Mouse (Mus musculus): Measurements from ENCODE around the gene Xpo4. TPM values are rescaled to one million over a fixed set of nuclear protein-coding genes. Genes with fewer than 3 reads are reported as not detected.
"Not testable (repeated sequence)": the region's sequence is repeated elsewhere in the genome, so short reads cannot be mapped to it uniquely, and the experiment has no call there.

The Xpo4 gene
- polyA plus RNA-seq, 1 experiment from 2014 or later, result 16.5 TPM

DNA sequence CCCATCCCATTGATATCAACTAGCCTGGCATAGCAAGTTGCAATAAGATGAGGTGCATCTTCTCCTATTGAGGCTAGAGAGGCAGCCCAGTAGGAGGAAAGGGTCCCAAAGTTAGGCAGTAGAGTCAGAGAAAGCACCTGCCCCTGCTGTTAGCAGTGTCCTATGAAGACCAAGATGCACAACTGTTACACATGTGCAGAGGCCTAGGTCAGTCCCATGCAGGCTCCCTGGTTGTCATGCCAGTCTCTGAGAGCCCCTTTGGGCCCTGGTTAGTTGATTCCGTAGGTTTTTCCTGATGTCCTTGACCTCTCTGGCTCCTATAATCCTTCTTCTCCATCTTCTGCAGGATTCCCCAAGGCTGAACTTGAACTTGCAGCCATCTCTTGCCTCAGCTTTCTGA, 14.3 kb upstream of the Xpo4 start:
- H3K4me2 ChIP-seq (replicated peaks), result no peak overlapping the region
- 27% methylated on average over 1 of the region's 1 CpGs for WGBS
- no peak overlapping the region for H3K9ac ChIP-seq (replicated peaks)
- no peaks in the 10 kb centered on the region for H3K4me1 ChIP-seq (replicated peaks)
- H3K9me3 ChIP-seq, result no peaks in the 10 kb centered on the region
- no peak overlapping the region for H3K27ac ChIP-seq
- no peaks in the 10 kb centered on the region for H3K27me3 ChIP-seq
- H3K4me3 ChIP-seq (replicated peaks), result no peak overlapping the region
- ATAC-seq, result peak; percentile 55; the same call in 1 of the 2 replicates
- no peaks in the 10 kb centered on the region for H3K36me3 ChIP-seq

DNA sequence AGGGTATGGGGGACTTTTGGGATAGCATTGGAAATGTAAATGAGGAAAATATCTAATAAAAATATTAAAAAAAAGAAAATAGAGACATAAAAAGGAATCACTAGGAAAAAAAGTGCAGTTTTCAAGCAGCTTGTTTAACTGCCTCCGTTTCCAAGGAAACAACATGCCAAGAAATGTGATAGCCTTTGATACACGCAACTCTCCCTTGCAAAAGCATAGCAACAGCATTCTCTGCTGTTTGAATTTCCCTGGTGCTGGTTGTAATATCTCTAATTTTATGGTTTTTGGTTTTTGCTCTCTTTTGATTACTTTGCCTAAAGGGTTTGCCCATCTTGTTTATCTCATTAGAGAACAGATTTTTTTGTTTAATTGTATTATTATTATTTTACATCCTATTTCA, 10.3 kb upstream of the Xpo4 start:
- Histone ChIP-seq H3K4me3 (replicated peaks) (no peak overlapping the region), H3K4me1 (replicated peaks) (no peaks in the 10 kb centered on the region), H3K4me2 (replicated peaks) (no peak overlapping the region), H3K36me3 (no peaks in the 10 kb centered on the region), H3K27ac (no peak overlapping the region), H3K9me3 (no peaks in the 10 kb centered on the region), H3K9ac (replicated peaks) (no peak overlapping the region), H3K27me3 (no peaks in the 10 kb centered on the region)
- ATAC-seq, result no peak
- WGBS, result 58% methylated on average over 2 of the region's 2 CpGs

- Histone ChIP-seq H3K4me2 (replicated peaks) (peak overlapping the region; percentile 87), H3K9ac (replicated peaks) (peak overlapping the region; percentile 87), H3K27me3 (no peaks in the 10 kb centered on the region), H3K4me1 (replicated peaks) (peaks cover 22% of the 10 kb centered on the region), H3K36me3 (0 out of 2 replicates have a peak, but pooled peaks cover 2% of the 10 kb centered on the region), H3K4me3 (replicated peaks) (peak overlapping the region; percentile 85), H3K27ac (peak overlapping the region; percentile 95), H3K9me3 (no peaks in the 10 kb centered on the region)
- WGBS, result 14% methylated on average over 10 of the region's 10 CpGs
- no peak for ATAC-seq
Measured at GRCm38 (mm10) chr14:57665628-57665950, 359 bp upstream of the Xpo4 start.

DNA sequence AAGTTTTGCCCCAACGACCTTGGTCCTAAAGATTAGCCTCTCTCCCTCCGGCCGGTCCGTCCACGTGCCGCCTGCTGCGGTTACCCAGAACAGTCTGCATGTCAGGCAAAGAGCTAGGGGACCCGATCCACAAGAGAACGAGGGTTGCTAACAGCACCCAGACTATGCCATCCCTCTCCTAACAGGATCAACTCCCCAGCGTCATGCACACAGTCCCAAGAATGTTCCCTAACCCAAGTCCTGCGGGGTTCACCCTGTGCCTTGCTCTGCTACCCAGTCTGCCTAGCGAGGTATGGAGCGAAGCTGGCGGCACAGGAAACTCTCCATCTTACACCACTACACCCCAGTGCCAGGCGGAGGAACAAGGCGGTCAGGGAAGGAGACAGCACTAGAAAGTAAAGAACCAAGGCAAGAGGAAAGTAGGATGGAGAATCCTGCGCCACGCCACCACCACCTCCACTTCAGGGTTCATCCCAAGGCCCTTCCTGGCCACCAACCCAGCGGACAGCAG, 864 bp downstream of the Xpo4 start:
- ATAC-seq, result peak; percentile 65; the same call in 1 of the 2 replicates
- WGBS, result under 1% methylated on average over 19 of the region's 19 CpGs

DNA sequence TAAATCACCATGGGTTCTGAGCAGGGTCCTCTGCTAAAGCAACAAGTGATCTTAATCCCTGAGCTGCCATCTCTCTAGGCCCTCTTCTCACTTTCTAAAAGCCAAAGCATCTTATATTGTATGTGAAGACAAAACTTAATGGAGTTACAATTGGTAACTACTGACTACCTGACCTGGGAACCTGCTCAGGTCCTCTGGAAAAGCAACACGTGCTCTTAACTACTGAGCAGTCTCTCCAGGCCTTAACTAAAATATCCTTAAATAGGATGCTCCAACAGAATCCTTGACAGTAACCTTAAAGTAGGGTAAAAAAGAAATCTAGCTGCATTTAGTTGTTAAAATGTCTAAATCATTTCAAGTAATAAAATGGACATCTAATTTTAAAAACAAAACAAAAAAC, 1.6 kb downstream of the Xpo4 start:
- Histone ChIP-seq H3K9ac (replicated peaks) (no peak overlapping the region), H3K27me3 (no peaks in the 10 kb centered on the region), H3K4me3 (replicated peaks) (peak overlapping the region; percentile 85), H3K27ac (no peak overlapping the region), H3K9me3 (no peaks in the 10 kb centered on the region), H3K4me2 (replicated peaks) (peak overlapping the region; percentile 87), H3K36me3 (0 out of 2 replicates have a peak, but pooled peaks cover 2% of the 10 kb centered on the region), H3K4me1 (replicated peaks) (peaks cover 22% of the 10 kb centered on the region)
- WGBS, result 45% methylated on average over 1 of the region's 1 CpGs
- ATAC-seq, result no peak

More for the DNA sequence above, 864 bp downstream of the Xpo4 start:
- peak overlapping the region; percentile 85 for H3K4me3 ChIP-seq (replicated peaks)
- H3K9ac ChIP-seq (replicated peaks), result peak overlapping the region; percentile 87
- H3K36me3 ChIP-seq, result 0 out of 2 replicates have a peak, but pooled peaks cover 2% of the 10 kb centered on the region
- H3K27me3 ChIP-seq, result no peaks in the 10 kb centered on the region
- no peaks in the 10 kb centered on the region for H3K9me3 ChIP-seq
- peak overlapping the region; percentile 87 for H3K4me2 ChIP-seq (replicated peaks)
- H3K27ac ChIP-seq, result peak overlapping the region; percentile 95
- peaks cover 22% of the 10 kb centered on the region for H3K4me1 ChIP-seq (replicated peaks)

- Histone ChIP-seq H3K36me3 (0 out of 2 replicates have a peak, but pooled peaks cover 2% of the 10 kb centered on the region), H3K4me3 (replicated peaks) (no peak overlapping the region), H3K9me3 (no peaks in the 10 kb centered on the region), H3K4me1 (replicated peaks) (no peaks in the 10 kb centered on the region), H3K4me2 (replicated peaks) (no peak overlapping the region), H3K9ac (replicated peaks) (no peak overlapping the region), H3K27ac (no peak overlapping the region), H3K27me3 (no peaks in the 10 kb centered on the region)
- no peak for ATAC-seq
- 94% methylated on average over 4 of the region's 4 CpGs for WGBS
Measured at GRCm38 (mm10) chr14:57658301-57658700, 6.9 kb downstream of the Xpo4 start.

- no peak overlapping the region for H3K4me3 ChIP-seq (replicated peaks)
- no peaks in the 10 kb centered on the region for H3K27me3 ChIP-seq
- no peak overlapping the region for H3K27ac ChIP-seq
- H3K4me2 ChIP-seq (replicated peaks), result no peak overlapping the region
- H3K9ac ChIP-seq (replicated peaks), result no peak overlapping the region
- no peaks in the 10 kb centered on the region for H3K4me1 ChIP-seq (replicated peaks)
- no peaks in the 10 kb centered on the region for H3K9me3 ChIP-seq
- no peak for ATAC-seq
- H3K36me3 ChIP-seq, result 0 out of 2 replicates have a peak, but pooled peaks cover 2% of the 10 kb centered on the region
- WGBS, result 92% methylated on average over 2 of the region's 2 CpGs
Measured at GRCm38 (mm10) chr14:57657500-57657899, 7.7 kb downstream of the Xpo4 start.

DNA sequence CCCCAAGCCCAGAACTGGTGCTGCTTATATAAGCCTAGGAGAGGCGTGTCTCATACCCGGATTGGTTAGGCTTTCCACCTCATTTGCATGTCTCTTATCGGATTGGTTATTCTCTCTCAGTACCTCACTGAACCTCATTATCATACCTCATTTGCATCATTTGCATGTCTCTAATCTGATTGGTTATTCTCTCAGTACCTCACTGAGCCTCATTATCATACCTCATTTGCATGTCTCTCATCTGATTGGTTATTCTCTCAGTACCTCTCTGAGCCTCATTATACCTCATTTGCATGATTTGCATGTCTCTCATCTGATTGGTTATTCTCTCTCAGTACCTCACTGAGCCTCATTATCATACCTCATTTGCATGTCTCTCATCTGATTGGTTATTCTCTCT, 8.7 kb downstream of the Xpo4 start:
- not testable (repeated sequence) for H3K4me1 ChIP-seq (replicated peaks); H3K27me3 ChIP-seq; H3K4me3 ChIP-seq (replicated peaks); H3K27ac ChIP-seq; H3K9ac ChIP-seq (replicated peaks); H3K9me3 ChIP-seq; H3K36me3 ChIP-seq; H3K4me2 ChIP-seq (replicated peaks); ATAC-seq
- WGBS, result 99% methylated on average over 3 of the region's 3 CpGs

DNA sequence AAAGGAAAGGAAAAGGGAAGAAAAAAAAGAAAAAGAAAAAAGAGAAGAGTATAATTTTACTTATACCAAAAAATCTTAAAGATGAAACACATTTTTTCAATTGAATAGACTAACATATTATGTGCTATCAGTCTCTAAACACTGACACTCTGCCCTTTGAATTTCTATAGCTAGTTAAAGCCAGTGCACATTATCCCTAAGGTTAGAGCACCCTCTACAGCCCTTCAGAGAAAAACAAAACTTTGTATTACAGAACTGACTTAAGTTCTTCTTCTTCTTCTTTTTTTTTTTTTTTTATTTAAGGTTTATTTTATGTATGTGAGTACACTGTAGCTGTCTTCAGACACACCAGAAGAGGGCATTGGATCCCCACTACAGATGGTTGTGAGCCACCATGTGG, 15.7 kb downstream of the Xpo4 start:
- no peak overlapping the region for H3K4me3 ChIP-seq (replicated peaks)
- no peak for ATAC-seq
- H3K9me3 ChIP-seq, result no peaks in the 10 kb centered on the region
- no peak overlapping the region for H3K27ac ChIP-seq
- no peaks in the 10 kb centered on the region for H3K27me3 ChIP-seq
- no peak overlapping the region for H3K9ac ChIP-seq (replicated peaks)
- no peaks in the 10 kb centered on the region for H3K4me1 ChIP-seq (replicated peaks)
- H3K36me3 ChIP-seq, result no peaks in the 10 kb centered on the region
- H3K4me2 ChIP-seq (replicated peaks), result no peak overlapping the region

DNA sequence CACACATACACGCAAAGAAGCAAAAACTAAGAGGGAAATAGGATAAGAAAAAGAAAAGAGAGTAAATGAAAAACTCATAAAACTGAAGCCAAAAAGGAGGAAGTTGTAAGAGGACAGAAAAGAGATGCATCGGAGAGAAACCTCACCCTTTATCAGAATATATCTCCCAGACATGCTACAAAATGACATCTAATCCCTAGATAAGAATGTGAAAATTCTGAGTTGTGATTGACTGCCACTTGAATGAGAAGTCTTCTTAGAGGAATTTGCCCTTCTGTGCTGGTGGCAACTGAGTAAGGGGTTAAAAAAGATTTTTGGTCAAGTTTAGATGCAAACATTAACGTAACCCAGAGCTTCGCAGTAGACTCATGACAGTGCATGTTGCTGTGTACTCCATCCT, 19.1 kb downstream of the Xpo4 start:
- no peak overlapping the region for H3K27ac ChIP-seq
- H3K27me3 ChIP-seq, result no peaks in the 10 kb centered on the region

GRCm38 (mm10) chr14:57639153-57639552, 26.1 kb downstream of the Xpo4 start:
- peaks cover 7% of the 10 kb centered on the region; the same call in 1 of the 2 replicates for H3K4me1 ChIP-seq (replicated peaks)
- H3K27ac ChIP-seq, result no peak overlapping the region
- H3K4me2 ChIP-seq (replicated peaks), result no peak overlapping the region
- no peak for ATAC-seq
- peaks cover 8% of the 10 kb centered on the region; the same call in 1 of the 2 replicates for H3K36me3 ChIP-seq
- H3K4me3 ChIP-seq (replicated peaks), result no peak overlapping the region
- no peak overlapping the region for H3K9ac ChIP-seq (replicated peaks)
- WGBS, result 97% methylated on average over 3 of the region's 3 CpGs
- H3K27me3 ChIP-seq, result no peaks in the 10 kb centered on the region
- no peaks in the 10 kb centered on the region for H3K9me3 ChIP-seq

More for the DNA sequence above, 19.1 kb downstream of the Xpo4 start:
- Histone ChIP-seq H3K4me3 (replicated peaks) (no peak overlapping the region), H3K9me3 (no peaks in the 10 kb centered on the region), H3K4me2 (replicated peaks) (no peak overlapping the region), H3K36me3 (peaks cover 4% of the 10 kb centered on the region; the same call in 1 of the 2 replicates), H3K4me1 (replicated peaks) (no peaks in the 10 kb centered on the region), H3K9ac (replicated peaks) (no peak overlapping the region)
- 94% methylated on average over 4 of the region's 4 CpGs for WGBS
- ATAC-seq, result no peak

DNA sequence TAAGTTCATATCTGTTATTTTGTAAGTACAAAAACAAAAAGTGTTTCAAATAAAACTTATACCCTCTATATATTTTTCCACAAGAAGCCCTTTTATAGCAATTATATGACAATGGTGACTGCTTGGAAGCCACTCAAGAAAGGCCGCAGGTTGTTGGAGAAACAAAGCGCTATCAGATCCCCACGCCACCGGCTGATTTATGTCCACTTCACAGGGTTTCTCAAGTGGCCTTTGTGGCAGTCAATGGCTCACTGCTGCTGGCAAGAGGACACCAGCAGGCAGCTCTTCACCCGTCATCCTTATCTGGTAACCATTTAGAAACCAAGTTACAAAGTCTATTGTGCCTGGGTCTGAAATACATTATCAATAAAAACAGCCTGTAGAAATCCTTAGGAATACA, 31.1 kb downstream of the Xpo4 start:
- no peak for ATAC-seq
- H3K27ac ChIP-seq, result no peak overlapping the region
- H3K36me3 ChIP-seq, result peaks cover 5% of the 10 kb centered on the region; the same call in 1 of the 2 replicates
- H3K9me3 ChIP-seq, result no peaks in the 10 kb centered on the region
- WGBS, result 49% methylated on average over 5 of the region's 5 CpGs
- no peak overlapping the region for H3K9ac ChIP-seq (replicated peaks)
- peaks cover 9% of the 10 kb centered on the region; the same call in 1 of the 2 replicates for H3K4me1 ChIP-seq (replicated peaks)
- H3K4me2 ChIP-seq (replicated peaks), result no peak overlapping the region
- H3K27me3 ChIP-seq, result no peaks in the 10 kb centered on the region
- H3K4me3 ChIP-seq (replicated peaks), result no peak overlapping the region

GRCm38 (mm10) chr14:57629595-57629994, 35.6 kb downstream of the Xpo4 start:
- Histone ChIP-seq H3K9ac (replicated peaks) (no peak overlapping the region), H3K9me3 (no peaks in the 10 kb centered on the region), H3K4me3 (replicated peaks) (no peak overlapping the region), H3K36me3 (peaks cover 35% of the 10 kb centered on the region), H3K27ac (no peak overlapping the region), H3K27me3 (no peaks in the 10 kb centered on the region), H3K4me1 (replicated peaks) (peaks cover 2% of the 10 kb centered on the region; the same call in 1 of the 2 replicates), H3K4me2 (replicated peaks) (no peak overlapping the region)
- ATAC-seq, result no peak
- WGBS, result 76% methylated on average over 4 of the region's 4 CpGs

Measured in midbrain, embryonic 13.5 days (tissue).